Mouse (Mus musculus): ENCODE data around the gene Cacna2d4. TPM values are rescaled to one million over a fixed set of nuclear protein-coding genes. Genes with fewer than 3 reads are reported as not detected.
A peak's percentile ranks its signal among the peaks of the same experiment; 100 is the strongest.

Gene Cacna2d4
- polyA plus RNA-seq, 1 experiment from 2014 or later, result not detected

DNA sequence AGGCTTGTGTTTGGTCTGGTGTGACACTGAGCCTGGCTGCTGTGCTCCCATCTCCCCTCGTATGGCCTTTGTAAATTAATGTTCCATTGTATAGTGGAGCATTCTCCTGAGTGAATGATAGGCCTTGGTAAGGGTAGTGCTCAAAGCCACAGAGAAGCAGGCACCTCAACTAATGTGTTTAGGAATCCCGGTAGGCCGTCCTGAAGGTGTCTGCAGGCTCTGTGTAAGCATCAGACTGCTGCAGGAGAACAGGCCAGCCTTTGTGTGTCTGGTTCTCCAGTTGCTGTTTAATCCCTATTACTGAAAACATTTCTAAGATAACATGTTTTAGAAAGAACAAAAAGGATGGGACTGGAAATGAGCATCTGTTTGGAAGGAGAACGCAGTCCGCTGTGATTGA, 17.7 kb upstream of the Cacna2d4 start:
- Histone ChIP-seq H3K4me3 (ENCODE audit: low read length) (no peak overlapping the region), H3K36me3 (ENCODE audit: insufficient read depth, low read length) (0 out of 2 replicates have a peak, but pooled peaks cover 6% of the 10 kb centered on the region), H3K9ac (replicated peaks; ENCODE audit: low read length) (no peak overlapping the region), H3K4me1 (ENCODE audit: insufficient read depth, low read length) (no peaks in the 10 kb centered on the region), H3K4me2 (replicated peaks; ENCODE audit: low read depth, low read length) (no peak overlapping the region), H3K9me3 (ENCODE audit: low read length) (no peaks in the 10 kb centered on the region), H3K27me3 (ENCODE audit: insufficient read depth, low read length) (no peaks in the 10 kb centered on the region), H3K27ac (ENCODE audit: low read length) (no peak overlapping the region)
- ATAC-seq (ENCODE audit: low FRiP score, low TSS enrichment), result no peak
- 86% methylated on average over 5 of the region's 5 CpGs for WGBS

DNA sequence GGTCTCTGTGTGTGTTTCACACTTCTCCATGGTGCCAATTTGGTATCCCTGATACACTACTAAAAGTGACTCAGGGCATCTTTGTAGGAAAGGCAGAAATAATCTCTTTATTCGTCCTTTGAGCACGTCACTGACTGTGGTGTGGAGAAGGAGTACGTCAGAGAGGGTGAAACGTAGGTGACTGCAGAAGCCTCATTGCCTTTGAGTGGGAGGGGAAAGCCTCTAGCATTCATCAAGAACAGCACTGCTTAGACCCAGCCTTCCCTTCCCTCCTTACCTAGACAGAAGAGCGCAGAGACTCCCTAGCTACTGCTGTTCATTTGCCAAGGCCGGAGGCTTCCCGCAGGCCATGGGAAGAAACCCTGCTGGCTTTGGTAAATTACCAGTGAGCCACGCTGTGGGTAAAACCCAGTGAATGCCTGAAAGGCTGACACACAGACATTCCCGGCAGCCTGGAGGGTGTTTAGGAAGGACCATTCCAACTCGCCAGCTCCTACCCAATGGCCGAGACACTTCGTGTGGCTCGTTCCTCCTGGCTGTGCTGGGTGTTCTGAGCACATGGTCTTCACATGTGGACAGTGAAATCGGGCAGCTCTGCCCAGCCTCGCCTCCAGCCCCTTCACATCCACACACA, 17.0 kb upstream of the Cacna2d4 start:
- ATAC-seq (ENCODE audit: low FRiP score, low TSS enrichment), result no peak
- Histone ChIP-seq H3K9me3 (ENCODE audit: low read length) (no peaks in the 10 kb centered on the region), H3K4me3 (ENCODE audit: low read length) (no peak overlapping the region), H3K36me3 (ENCODE audit: insufficient read depth, low read length) (0 out of 2 replicates have a peak, but pooled peaks cover 6% of the 10 kb centered on the region), H3K4me1 (ENCODE audit: insufficient read depth, low read length) (no peaks in the 10 kb centered on the region), H3K27ac (ENCODE audit: low read length) (no peak overlapping the region), H3K4me2 (replicated peaks; ENCODE audit: low read depth, low read length) (no peak overlapping the region), H3K27me3 (ENCODE audit: insufficient read depth, low read length) (no peaks in the 10 kb centered on the region), H3K9ac (replicated peaks; ENCODE audit: low read length) (no peak overlapping the region)
- WGBS, result 84% methylated on average over 15 of the region's 15 CpGs

DNA sequence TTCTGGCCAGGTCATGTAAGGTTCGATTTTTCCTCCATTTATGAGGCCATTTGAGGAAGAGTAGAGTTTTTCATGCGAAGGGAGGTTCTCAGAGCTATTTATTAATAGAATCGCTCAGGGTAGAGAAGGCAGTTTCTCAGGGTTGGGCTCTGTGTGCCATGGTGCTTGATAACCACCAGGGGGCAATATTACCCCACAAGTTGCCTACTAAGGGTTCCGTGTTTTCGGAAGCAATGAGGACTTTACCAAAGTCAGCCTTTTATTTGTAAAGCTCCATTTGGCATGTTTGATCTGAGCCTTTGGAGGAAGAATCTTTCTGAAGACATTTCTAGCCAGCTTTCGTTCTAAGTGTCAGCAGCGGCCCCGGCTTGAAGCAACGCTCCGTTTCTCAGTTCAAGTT, 16.0 kb upstream of the Cacna2d4 start:
- Histone ChIP-seq H3K27ac (ENCODE audit: low read length) (no peak overlapping the region), H3K27me3 (ENCODE audit: insufficient read depth, low read length) (no peaks in the 10 kb centered on the region), H3K4me2 (replicated peaks; ENCODE audit: low read depth, low read length) (no peak overlapping the region), H3K4me3 (ENCODE audit: low read length) (no peak overlapping the region), H3K36me3 (ENCODE audit: insufficient read depth, low read length) (0 out of 2 replicates have a peak, but pooled peaks cover 5% of the 10 kb centered on the region), H3K9me3 (ENCODE audit: low read length) (no peaks in the 10 kb centered on the region), H3K9ac (replicated peaks; ENCODE audit: low read length) (no peak overlapping the region), H3K4me1 (ENCODE audit: insufficient read depth, low read length) (no peaks in the 10 kb centered on the region)
- WGBS, result 50% methylated on average over 10 of the region's 10 CpGs
- peak; percentile 46; the same call in 1 of the 2 replicates for ATAC-seq (ENCODE audit: low FRiP score, low TSS enrichment)

DNA sequence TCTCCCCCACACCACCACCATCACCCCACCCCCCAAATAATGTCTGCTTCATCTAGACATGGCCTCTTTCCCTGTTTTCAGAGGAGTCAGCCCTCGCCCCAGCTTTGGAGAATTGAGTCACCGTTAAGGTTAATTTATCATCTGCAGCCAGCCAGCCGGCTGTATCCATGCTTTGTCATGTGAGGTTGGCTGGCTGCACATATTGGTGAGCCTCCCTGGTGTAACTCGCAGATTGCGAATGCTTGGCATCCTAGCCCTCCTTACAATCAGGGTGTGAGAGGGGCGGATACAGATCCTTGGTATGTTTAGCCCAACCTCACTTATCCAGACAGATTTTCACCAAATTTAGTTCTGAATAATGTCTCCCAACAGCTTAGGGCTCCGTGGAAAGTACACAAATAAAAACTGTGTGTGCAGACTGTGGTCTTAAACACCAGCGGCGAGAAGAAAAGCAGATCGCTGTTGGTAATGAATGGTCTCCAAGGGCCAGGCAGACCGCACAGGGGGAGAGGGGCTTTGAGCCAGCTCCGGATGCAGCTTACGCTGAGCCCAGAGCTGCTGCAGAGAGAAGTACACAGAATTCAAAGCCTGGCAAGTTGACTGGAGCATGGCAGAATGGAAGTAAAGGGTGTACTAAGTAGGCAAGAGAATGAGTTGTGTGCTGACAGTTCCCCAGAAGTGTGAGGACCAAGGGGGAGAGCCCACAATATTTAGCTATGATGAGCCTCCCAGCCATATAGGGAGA, 11.7 kb upstream of the Cacna2d4 start:
- H3K27me3 ChIP-seq (ENCODE audit: insufficient read depth, low read length), result no peaks in the 10 kb centered on the region
- no peak overlapping the region for H3K27ac ChIP-seq (ENCODE audit: low read length)
- H3K4me2 ChIP-seq (replicated peaks; ENCODE audit: low read depth, low read length), result no peak overlapping the region
- H3K9me3 ChIP-seq (ENCODE audit: low read length), result no peaks in the 10 kb centered on the region
- no peak for ATAC-seq (ENCODE audit: low FRiP score, low TSS enrichment)
- no peaks in the 10 kb centered on the region for H3K36me3 ChIP-seq (ENCODE audit: insufficient read depth, low read length)
- no peak overlapping the region for H3K4me3 ChIP-seq (ENCODE audit: low read length)
- no peaks in the 10 kb centered on the region for H3K4me1 ChIP-seq (ENCODE audit: insufficient read depth, low read length)
- H3K9ac ChIP-seq (replicated peaks; ENCODE audit: low read length), result no peak overlapping the region
- WGBS, result 65% methylated on average over 13 of the region's 13 CpGs

DNA sequence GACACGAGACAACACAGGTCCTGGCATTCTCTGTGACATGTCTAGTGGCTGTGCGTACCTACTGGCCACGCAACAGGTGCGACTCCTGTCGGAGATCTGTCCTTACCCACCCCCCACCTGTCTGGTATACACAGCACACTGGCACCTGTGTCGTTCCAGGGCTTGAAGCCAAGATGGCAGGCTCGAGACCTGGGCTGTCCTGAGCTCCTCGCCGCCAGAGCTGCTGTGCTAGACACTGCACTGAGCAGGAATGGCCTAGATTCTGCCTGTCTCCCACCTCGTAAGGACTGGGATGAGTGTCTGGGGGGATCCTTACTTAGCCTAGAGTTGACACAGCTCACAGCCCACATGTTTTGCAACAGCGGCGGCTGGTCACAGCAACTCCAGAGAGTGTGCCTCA, 11.1 kb upstream of the Cacna2d4 start:
- Histone ChIP-seq H3K9me3 (ENCODE audit: low read length) (no peaks in the 10 kb centered on the region), H3K27ac (ENCODE audit: low read length) (no peak overlapping the region), H3K4me1 (ENCODE audit: insufficient read depth, low read length) (no peaks in the 10 kb centered on the region), H3K36me3 (ENCODE audit: insufficient read depth, low read length) (no peaks in the 10 kb centered on the region), H3K27me3 (ENCODE audit: insufficient read depth, low read length) (no peaks in the 10 kb centered on the region), H3K9ac (replicated peaks; ENCODE audit: low read length) (no peak overlapping the region), H3K4me2 (replicated peaks; ENCODE audit: low read depth, low read length) (no peak overlapping the region), H3K4me3 (ENCODE audit: low read length) (no peak overlapping the region)
- 67% methylated on average over 12 of the region's 12 CpGs for WGBS
- no peak for ATAC-seq (ENCODE audit: low FRiP score, low TSS enrichment)

DNA sequence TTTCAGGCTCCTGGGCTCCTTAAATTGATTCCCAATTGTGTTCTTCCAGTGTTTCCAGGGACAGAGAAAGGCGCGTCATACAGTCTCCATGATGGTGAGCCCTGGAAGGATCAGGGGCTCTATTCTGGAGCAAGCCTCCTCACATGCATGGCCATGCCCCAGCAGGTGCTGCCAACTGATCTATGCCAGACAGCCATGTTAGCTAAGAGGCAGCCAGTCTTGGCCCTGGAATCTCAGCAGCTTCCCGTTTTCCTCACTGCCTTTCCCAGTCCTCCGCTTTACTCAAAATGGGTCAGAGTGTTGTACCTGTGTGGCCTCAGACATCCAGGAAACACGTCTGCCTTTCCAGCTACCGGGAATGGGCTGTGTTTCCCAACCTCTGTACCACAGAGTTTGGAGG, 10.6 kb upstream of the Cacna2d4 start:
- Histone ChIP-seq H3K9me3 (ENCODE audit: low read length) (no peaks in the 10 kb centered on the region), H3K4me3 (ENCODE audit: low read length) (no peak overlapping the region), H3K9ac (replicated peaks; ENCODE audit: low read length) (no peak overlapping the region), H3K36me3 (ENCODE audit: insufficient read depth, low read length) (no peaks in the 10 kb centered on the region), H3K27me3 (ENCODE audit: insufficient read depth, low read length) (no peaks in the 10 kb centered on the region), H3K27ac (ENCODE audit: low read length) (no peak overlapping the region), H3K4me2 (replicated peaks; ENCODE audit: low read depth, low read length) (no peak overlapping the region), H3K4me1 (ENCODE audit: insufficient read depth, low read length) (no peaks in the 10 kb centered on the region)
- 80% methylated on average over 6 of the region's 6 CpGs for WGBS
- no peak for ATAC-seq (ENCODE audit: low FRiP score, low TSS enrichment)

DNA sequence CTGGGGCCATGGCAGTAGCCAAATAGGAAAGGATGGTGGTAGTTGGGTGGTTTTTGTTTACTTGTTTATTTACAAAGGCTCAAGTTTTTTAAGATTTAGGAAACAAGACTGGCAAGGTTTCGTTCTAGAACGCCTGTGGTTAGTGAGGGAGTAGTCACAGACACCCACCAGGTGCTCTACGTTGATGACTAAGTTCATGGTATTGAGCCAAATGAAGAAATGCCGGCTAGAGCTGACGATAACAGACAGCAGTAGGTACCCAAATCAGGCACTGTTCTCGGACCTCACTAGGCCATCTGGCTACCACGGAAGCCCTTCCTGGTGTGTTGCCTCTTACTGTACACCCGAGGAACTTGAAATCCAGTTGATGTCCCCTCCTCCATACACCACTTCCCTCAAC, 9.3 kb upstream of the Cacna2d4 start:
- Histone ChIP-seq H3K4me1 (ENCODE audit: insufficient read depth, low read length) (no peaks in the 10 kb centered on the region), H3K4me3 (ENCODE audit: low read length) (no peak overlapping the region), H3K4me2 (replicated peaks; ENCODE audit: low read depth, low read length) (no peak overlapping the region), H3K36me3 (ENCODE audit: insufficient read depth, low read length) (no peaks in the 10 kb centered on the region), H3K27ac (ENCODE audit: low read length) (no peak overlapping the region), H3K9ac (replicated peaks; ENCODE audit: low read length) (no peak overlapping the region), H3K27me3 (ENCODE audit: insufficient read depth, low read length) (no peaks in the 10 kb centered on the region), H3K9me3 (ENCODE audit: low read length) (no peaks in the 10 kb centered on the region)
- no peak for ATAC-seq (ENCODE audit: low FRiP score, low TSS enrichment)
- WGBS, result 90% methylated on average over 8 of the region's 8 CpGs

DNA sequence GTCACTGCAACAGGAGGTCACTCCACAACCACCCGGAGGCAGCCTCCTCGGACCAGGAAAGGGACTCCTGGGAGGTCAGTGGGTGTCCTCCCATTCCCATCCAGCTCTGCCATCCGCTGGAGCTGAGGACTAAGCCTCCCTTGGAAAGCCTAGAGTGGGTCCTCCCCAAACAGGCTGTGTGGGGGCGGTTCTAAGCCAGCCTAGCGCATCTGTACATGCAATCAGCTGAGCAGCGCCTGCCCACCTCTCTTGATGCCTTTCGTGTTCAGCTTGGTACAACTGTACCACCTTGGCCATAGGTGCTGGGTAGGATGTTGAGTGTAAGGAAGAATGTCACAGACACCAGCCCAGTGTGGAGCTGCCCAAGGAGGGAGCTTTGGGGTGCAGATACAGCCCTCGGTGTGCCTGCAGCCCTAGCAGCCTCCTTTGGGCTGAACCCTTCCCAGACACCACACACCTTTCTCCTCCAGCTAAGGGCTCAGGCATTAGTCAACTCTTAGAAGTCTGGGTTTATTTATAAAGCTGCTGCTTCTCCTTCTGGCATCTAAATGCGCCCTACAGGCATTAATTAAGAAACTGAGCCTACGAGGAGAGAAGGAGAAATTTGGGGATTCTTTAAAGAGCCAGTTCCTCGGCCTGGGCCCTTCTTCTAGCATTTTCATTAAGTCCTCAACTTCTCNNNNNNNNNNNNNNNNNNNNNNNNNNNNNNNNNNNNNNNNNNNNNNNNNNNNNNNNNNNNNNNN, 7.3 kb upstream of the Cacna2d4 start:
- Histone ChIP-seq H3K9ac (replicated peaks; ENCODE audit: low read length) (no peak overlapping the region), H3K9me3 (ENCODE audit: low read length) (no peaks in the 10 kb centered on the region), H3K4me2 (replicated peaks; ENCODE audit: low read depth, low read length) (no peak overlapping the region), H3K4me1 (ENCODE audit: insufficient read depth, low read length) (no peaks in the 10 kb centered on the region), H3K36me3 (ENCODE audit: insufficient read depth, low read length) (no peaks in the 10 kb centered on the region), H3K27me3 (ENCODE audit: insufficient read depth, low read length) (no peaks in the 10 kb centered on the region), H3K4me3 (ENCODE audit: low read length) (no peak overlapping the region), H3K27ac (ENCODE audit: low read length) (no peak overlapping the region)
- ATAC-seq (ENCODE audit: low FRiP score, low TSS enrichment), result no peak
- 78% methylated on average over 11 of the region's 11 CpGs for WGBS

DNA sequence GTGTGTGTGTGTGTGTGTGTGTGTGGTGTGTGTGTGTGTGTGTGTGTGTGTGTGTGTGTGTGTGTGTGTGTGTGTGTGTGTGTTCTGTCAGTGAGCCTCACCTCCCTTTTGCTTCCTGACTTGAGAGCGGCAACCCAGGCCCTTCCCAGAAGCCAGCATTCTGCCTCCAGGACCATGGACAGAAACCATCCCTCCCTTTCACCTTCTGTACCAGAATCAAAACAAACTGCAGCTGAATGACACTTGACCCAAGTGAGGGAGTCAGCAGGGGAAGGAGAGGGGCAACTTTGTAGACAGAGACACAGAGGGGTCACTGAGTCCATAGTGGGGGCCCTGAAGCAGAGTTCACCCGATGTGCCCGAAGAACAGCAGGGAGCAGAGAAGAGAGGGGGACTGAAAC, 3.3 kb upstream of the Cacna2d4 start:
- Histone ChIP-seq H3K27ac (ENCODE audit: low read length) (no peak overlapping the region), H3K9me3 (ENCODE audit: low read length) (no peaks in the 10 kb centered on the region), H3K36me3 (ENCODE audit: insufficient read depth, low read length) (no peaks in the 10 kb centered on the region), H3K4me3 (ENCODE audit: low read length) (no peak overlapping the region), H3K9ac (replicated peaks; ENCODE audit: low read length) (no peak overlapping the region), H3K4me2 (replicated peaks; ENCODE audit: low read depth, low read length) (no peak overlapping the region), H3K27me3 (ENCODE audit: insufficient read depth, low read length) (no peaks in the 10 kb centered on the region), H3K4me1 (ENCODE audit: insufficient read depth, low read length) (no peaks in the 10 kb centered on the region)
- no peak for ATAC-seq (ENCODE audit: low FRiP score, low TSS enrichment)
- 8% methylated on average over 3 of the region's 3 CpGs for WGBS

DNA sequence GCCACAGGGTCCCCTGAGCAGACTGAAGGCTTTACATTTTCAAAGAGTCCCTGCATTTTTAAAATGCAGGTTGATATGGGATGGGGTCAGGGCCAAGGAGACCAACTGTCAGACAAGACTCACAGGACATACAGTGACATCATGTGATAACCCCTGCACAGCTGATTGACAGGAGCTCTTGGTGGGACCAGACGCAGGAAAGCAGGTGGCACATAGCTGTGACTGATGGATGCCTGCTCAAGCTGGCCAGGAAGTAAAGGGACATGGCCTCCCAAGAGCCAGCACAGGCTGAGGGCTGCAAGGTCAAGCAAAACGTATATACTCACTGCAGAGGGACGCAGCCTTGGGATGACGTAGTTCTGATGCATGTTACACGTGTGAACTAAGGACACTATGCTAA, 885 bp upstream of the Cacna2d4 start:
- Histone ChIP-seq H3K9ac (replicated peaks; ENCODE audit: low read length) (no peak overlapping the region), H3K4me1 (ENCODE audit: insufficient read depth, low read length) (no peaks in the 10 kb centered on the region), H3K27me3 (ENCODE audit: insufficient read depth, low read length) (no peaks in the 10 kb centered on the region), H3K4me3 (ENCODE audit: low read length) (no peak overlapping the region), H3K9me3 (ENCODE audit: low read length) (no peaks in the 10 kb centered on the region), H3K36me3 (ENCODE audit: insufficient read depth, low read length) (no peaks in the 10 kb centered on the region), H3K27ac (ENCODE audit: low read length) (no peak overlapping the region), H3K4me2 (replicated peaks; ENCODE audit: low read depth, low read length) (no peak overlapping the region)
- 71% methylated on average over 5 of the region's 5 CpGs for WGBS
- ATAC-seq (ENCODE audit: low FRiP score, low TSS enrichment), result no peak
